Mouse (Mus musculus) forebrain, embryonic 11.5 days (tissue): ENCODE data around the gene Ctdsp1. TPM values are rescaled to one million over a fixed set of nuclear protein-coding genes. Genes with fewer than 3 reads are reported as not detected.

Source experiments
- ATAC-seq: fragments of 200-750 bp; cut with Nextera tagmentation; replicated peaks from 2 replicates; pipeline ENCODE4 v1.8.0; 2017; ENCODE audit warnings: moderate TSS enrichment; ENCODE audit not compliant: low FRiP score
- DNase-seq: peaks from one replicate; pipeline ENCODE4 v3.0.0-alpha.2; 2017; ENCODE audit warnings: low spot score
- H3K27ac ChIP-seq: fragments of 300-500 bp; sonication (generic); 2 replicates; pipeline ENCODE4 v1.5.1; 2014; ENCODE audit warnings: low read depth, low read length
- H3K27me3 ChIP-seq: fragments of 300-500 bp; sonication (generic); 2 replicates; pipeline ENCODE4 v1.6.1; 2014; ENCODE audit warnings: mild to moderate bottlenecking, low read length, mixed read lengths; ENCODE audit not compliant: control insufficient read depth, insufficient read depth
- H3K36me3 ChIP-seq: fragments of 300-500 bp; sonication (generic); 2 replicates; pipeline ENCODE4 v1.6.1; 2014; ENCODE audit warnings: mild to moderate bottlenecking, low read length, moderate library complexity, mixed read lengths; ENCODE audit not compliant: control insufficient read depth, insufficient read depth
- H3K4me1 ChIP-seq: fragments of 300-500 bp; sonication (generic); replicated peaks from 2 replicates; pipeline ENCODE4 v1.6.1; 2014; ENCODE audit warnings: low read length, mixed read lengths; ENCODE audit not compliant: control insufficient read depth, insufficient read depth
- H3K4me2 ChIP-seq: fragments of 300-500 bp; sonication (generic); 2 replicates; pipeline ENCODE4 v1.6.1; 2014; ENCODE audit warnings: low read depth, mild to moderate bottlenecking, low read length, moderate library complexity, mixed read lengths; ENCODE audit not compliant: severe bottlenecking
- H3K4me3 ChIP-seq: fragments of 300-500 bp; sonication (generic); 2 replicates; pipeline ENCODE4 v1.5.1; 2014; ENCODE audit warnings: low read depth, low read length
- H3K9ac ChIP-seq: fragments of 300-500 bp; sonication (generic); 2 replicates; pipeline ENCODE4 v1.6.1; 2014; ENCODE audit warnings: low read length
- H3K9me3 ChIP-seq: fragments of 300-500 bp; sonication (generic); 2 replicates; pipeline ENCODE4 v1.6.1; 2016; ENCODE audit warnings: low read length, mixed read lengths; ENCODE audit not compliant: control insufficient read depth
- WGBS: fragments of 180-500 bp; shearing (Covaris S2); extraction: QIAGEN DNeasy Blood & Tissue Kit; methylation state at CpG from one replicate; pipeline ENCODE4 v1.1.7; 2014; 5-methylcytosine and 5-hydroxymethylcytosine counted together
- polyA plus RNA-seq: library from polyadenylated mRNA; unstranded; fragments of >200 nt; fragmentation: Nextera tagmentation; extraction: Ambion mirVana; gene quantifications from 2 replicates; pipeline ENCODE4 v1.2.1, GENCODE M21; 2014

The Ctdsp1 gene
- polyA plus RNA-seq, 1 experiment from 2014 or later = 46.9 TPM

DNA sequence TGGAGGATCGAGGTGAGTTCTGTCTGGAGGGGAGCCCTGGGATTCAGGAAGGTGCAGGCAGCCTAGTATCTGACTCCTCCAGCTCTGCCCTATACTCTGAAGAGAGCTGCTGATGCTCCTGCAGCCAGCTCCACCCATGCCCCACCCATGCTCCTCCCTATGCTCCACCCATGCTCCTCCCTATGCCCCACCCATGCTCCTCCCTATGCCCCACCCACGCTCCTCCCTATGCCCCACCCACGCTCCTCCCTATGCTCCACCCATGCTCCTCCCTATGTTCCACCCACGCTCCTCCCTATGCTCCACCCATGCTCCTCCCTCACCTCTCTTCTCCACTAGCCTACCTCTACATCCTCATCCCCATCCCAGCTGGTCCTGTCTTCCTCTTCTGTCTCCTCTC is 23.8 kb downstream of the Ctdsp1 start:
- H3K27me3 ChIP-seq = no peaks in the 10 kb centered on the region
- peak; percentile 68 for DNase-seq

DNA sequence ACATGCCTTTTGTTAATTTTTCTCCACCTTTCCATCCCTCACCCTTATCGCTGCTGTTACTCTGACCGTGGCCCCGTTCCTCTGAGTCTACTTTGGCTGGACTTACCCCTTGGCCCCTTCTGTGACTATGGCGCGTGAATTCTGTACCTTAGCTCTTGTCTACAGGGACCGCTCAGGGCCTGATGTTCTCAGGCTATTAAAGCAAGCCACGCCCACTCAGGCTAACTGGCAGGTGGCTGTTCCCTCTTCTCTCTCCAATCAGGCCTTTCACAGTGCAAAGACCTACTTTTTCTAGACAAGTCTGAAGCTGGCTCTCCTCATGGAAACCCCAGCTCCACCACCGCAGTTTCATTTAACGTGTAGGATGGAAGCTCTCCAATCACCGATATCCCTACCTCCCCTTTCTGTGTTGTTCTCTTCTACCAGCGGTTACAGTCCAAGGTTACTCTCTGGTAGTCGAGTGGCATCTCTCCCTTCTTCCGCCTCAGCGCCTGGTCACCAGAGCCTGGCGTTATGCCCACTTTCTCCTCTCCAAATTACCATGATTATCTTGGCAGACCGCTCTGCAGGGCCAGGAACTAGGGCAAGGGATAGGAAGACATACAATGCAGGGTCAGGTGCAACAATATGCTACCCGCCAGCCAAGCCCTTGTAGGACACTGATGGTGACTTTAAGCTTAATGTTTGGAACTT is 27.6 kb downstream of the Ctdsp1 start:
- H3K27me3 ChIP-seq = no peaks in the 10 kb centered on the region
- ATAC-seq (no peak), DNase-seq (no peak)
- H3K4me2 ChIP-seq = no peak overlapping the region
- no peak overlapping the region for H3K4me3 ChIP-seq
- H3K36me3 ChIP-seq = no peaks in the 10 kb centered on the region
- 81% methylated on average over 17 of the region's 17 CpGs for WGBS
- H3K9me3 ChIP-seq = no peaks in the 10 kb centered on the region
- H3K27ac ChIP-seq = no peak overlapping the region
- no peaks in the 10 kb centered on the region for H3K4me1 ChIP-seq
- no peak overlapping the region for H3K9ac ChIP-seq

More for the DNA sequence above, 23.8 kb downstream of the Ctdsp1 start:
- ATAC-seq = no peak
- Histone ChIP-seq H3K9ac (no peak overlapping the region), H3K4me2 (no peak overlapping the region), H3K36me3 (no peaks in the 10 kb centered on the region), H3K4me3 (no peak overlapping the region), H3K4me1 (no peaks in the 10 kb centered on the region), H3K27ac (no peak overlapping the region), H3K9me3 (no peaks in the 10 kb centered on the region)
- 48% methylated on average over 4 of the region's 4 CpGs for WGBS

GRCm38 (mm10) chr1:74419440-74419794 is 28.1 kb downstream of the Ctdsp1 start:
- no peaks in the 10 kb centered on the region for H3K4me1 ChIP-seq
- H3K27me3 ChIP-seq = no peaks in the 10 kb centered on the region
- no peaks in the 10 kb centered on the region for H3K9me3 ChIP-seq
- no peak overlapping the region for H3K27ac ChIP-seq
- WGBS = 72% methylated on average over 9 of the region's 9 CpGs
- no peak overlapping the region for H3K4me3 ChIP-seq
- H3K4me2 ChIP-seq = no peak overlapping the region
- no peaks in the 10 kb centered on the region for H3K36me3 ChIP-seq
- no peak for ATAC-seq
- no peak overlapping the region for H3K9ac ChIP-seq
- DNase-seq = no peak

- Histone ChIP-seq H3K36me3 (no peaks in the 10 kb centered on the region), H3K9ac (no peak overlapping the region), H3K4me2 (no peak overlapping the region), H3K9me3 (no peaks in the 10 kb centered on the region), H3K27ac (no peak overlapping the region), H3K4me3 (no peak overlapping the region), H3K4me1 (no peaks in the 10 kb centered on the region), H3K27me3 (no peaks in the 10 kb centered on the region)
- ATAC-seq = no peak
- DNase-seq = no peak
- WGBS = 46% methylated on average over 8 of the region's 8 CpGs
Measured at GRCm38 (mm10) chr1:74423147-74423546, 31.8 kb downstream of the Ctdsp1 start.

GRCm38 (mm10) chr1:74425845-74426244 is 34.5 kb downstream of the Ctdsp1 start:
- no peak overlapping the region for H3K27ac ChIP-seq
- no peaks in the 10 kb centered on the region for H3K4me1 ChIP-seq
- DNase-seq = peak; percentile 11
- no peak for ATAC-seq
- WGBS = 81% methylated on average over 7 of the region's 7 CpGs
- H3K9ac ChIP-seq = no peak overlapping the region
- H3K36me3 ChIP-seq = no peaks in the 10 kb centered on the region
- no peak overlapping the region for H3K4me2 ChIP-seq
- H3K27me3 ChIP-seq = no peaks in the 10 kb centered on the region
- H3K9me3 ChIP-seq = no peaks in the 10 kb centered on the region
- no peak overlapping the region for H3K4me3 ChIP-seq

DNA sequence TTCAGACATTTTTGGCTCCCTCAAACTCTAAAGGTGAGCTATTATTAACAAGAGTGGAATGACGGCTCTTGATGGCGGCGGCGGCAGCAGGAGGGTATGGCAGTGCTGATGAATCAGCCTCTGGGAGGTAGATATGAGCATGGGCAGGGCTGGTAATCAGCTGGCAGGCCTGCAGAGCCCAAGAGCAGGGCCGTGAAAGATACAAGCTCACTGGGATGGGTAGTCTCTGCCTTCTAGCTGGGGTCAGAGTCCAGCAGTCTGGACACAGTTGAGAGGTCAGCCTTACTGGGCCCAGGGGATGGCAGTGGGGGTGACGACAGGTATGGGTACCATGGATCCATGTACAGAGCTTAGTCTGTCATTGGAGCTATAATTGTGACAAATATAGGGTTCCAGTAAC is 41.9 kb downstream of the Ctdsp1 start:
- no peak overlapping the region for H3K27ac ChIP-seq
- no peak overlapping the region for H3K9ac ChIP-seq
- H3K4me2 ChIP-seq = no peak overlapping the region
- H3K4me1 ChIP-seq = no peaks in the 10 kb centered on the region
- no peaks in the 10 kb centered on the region; the same call in 1 of the 2 replicates for H3K36me3 ChIP-seq
- no peaks in the 10 kb centered on the region for H3K27me3 ChIP-seq
- H3K9me3 ChIP-seq = no peaks in the 10 kb centered on the region
- 88% methylated on average over 6 of the region's 6 CpGs for WGBS
- DNase-seq (peak; percentile 41), ATAC-seq (no peak)
- no peak overlapping the region for H3K4me3 ChIP-seq

DNA sequence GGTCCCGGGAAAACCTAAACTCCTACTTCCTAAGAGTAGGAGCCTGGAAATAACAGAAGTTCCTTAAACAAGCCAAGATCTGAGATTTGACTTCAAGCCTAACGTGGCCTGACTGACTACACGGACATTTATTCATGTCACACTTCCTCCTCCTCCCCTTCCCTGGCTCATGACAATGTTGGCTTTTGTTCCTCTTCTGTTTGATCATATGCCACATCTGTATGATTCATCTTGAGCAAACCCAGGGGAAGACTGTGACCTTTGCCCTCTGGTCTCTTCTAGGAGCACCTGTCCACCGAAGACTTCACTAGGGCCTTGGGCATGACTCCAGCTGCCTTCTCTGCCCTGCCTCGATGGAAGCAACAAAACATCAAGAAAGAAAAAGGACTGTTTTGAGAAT is 43.3 kb downstream of the Ctdsp1 start:
- H3K27me3 ChIP-seq = no peaks in the 10 kb centered on the region
- no peaks in the 10 kb centered on the region for H3K4me1 ChIP-seq
- H3K9me3 ChIP-seq = no peaks in the 10 kb centered on the region
- no peak overlapping the region for H3K4me2 ChIP-seq
- 82% methylated on average over 5 of the region's 5 CpGs for WGBS
- no peak overlapping the region for H3K27ac ChIP-seq
- no peak overlapping the region for H3K4me3 ChIP-seq
- H3K36me3 ChIP-seq = peaks cover 4% of the 10 kb centered on the region; the same call in 1 of the 2 replicates
- ATAC-seq = no peak
- H3K9ac ChIP-seq = no peak overlapping the region
- DNase-seq = peak; percentile 34

- no peak overlapping the region for H3K27ac ChIP-seq
- 89% methylated on average over 6 of the region's 6 CpGs for WGBS
- H3K36me3 ChIP-seq = peaks cover 4% of the 10 kb centered on the region; the same call in 1 of the 2 replicates
- H3K9ac ChIP-seq = no peak overlapping the region
- ATAC-seq (no peak), DNase-seq (peak; percentile 30)
- no peak overlapping the region for H3K4me2 ChIP-seq
- no peaks in the 10 kb centered on the region for H3K27me3 ChIP-seq
- no peak overlapping the region for H3K4me3 ChIP-seq
- H3K9me3 ChIP-seq = no peaks in the 10 kb centered on the region
- no peaks in the 10 kb centered on the region for H3K4me1 ChIP-seq
Measured at GRCm38 (mm10) chr1:74435563-74435962, 44.3 kb downstream of the Ctdsp1 start.
